Mouse (Mus musculus) embryonic facial prominence, embryonic 13.5 days (tissue): ENCODE data around the gene Olfr48. TPM values are rescaled to one million over a fixed set of nuclear protein-coding genes. Genes with fewer than 3 reads are reported as not detected.

Experiments used
- ATAC-seq: fragments of 200-750 bp; cut with Nextera tagmentation; 2 replicates; pipeline ENCODE4 v1.8.0; 2017; ENCODE audit warnings: low read depth; ENCODE audit not compliant: insufficient number of reproducible peaks, insufficient read depth, low FRiP score, low TSS enrichment
- H3K27ac ChIP-seq: fragments of 300-500 bp; sonication (generic); 2 replicates; pipeline ENCODE4 v1.5.1; 2015; ENCODE audit warnings: moderate library complexity, mild to moderate bottlenecking, inconsistent platforms
- H3K27me3 ChIP-seq: fragments of 300-500 bp; sonication (generic); 2 replicates; pipeline ENCODE4 v1.6.1; 2015; ENCODE audit warnings: mild to moderate bottlenecking, inconsistent platforms
- H3K36me3 ChIP-seq: fragments of 300-500 bp; sonication (generic); 2 replicates; pipeline ENCODE4 v1.6.1; 2015; ENCODE audit warnings: mild to moderate bottlenecking, inconsistent platforms
- H3K4me1 ChIP-seq: fragments of 300-500 bp; sonication (generic); 2 replicates; pipeline ENCODE4 v1.6.1; 2015; ENCODE audit warnings: inconsistent platforms
- H3K4me2 ChIP-seq: fragments of 300-500 bp; sonication (generic); 2 replicates; pipeline ENCODE4 v1.6.1; 2015; ENCODE audit warnings: moderate library complexity, mild to moderate bottlenecking, inconsistent platforms
- H3K4me3 ChIP-seq: fragments of 300-500 bp; sonication (generic); 2 replicates; pipeline ENCODE4 v1.5.1; 2015; ENCODE audit warnings: mild to moderate bottlenecking, inconsistent platforms
- H3K9ac ChIP-seq: fragments of 300-500 bp; sonication (generic); 2 replicates; pipeline ENCODE4 v1.6.1; 2015; ENCODE audit warnings: mild to moderate bottlenecking, inconsistent platforms
- H3K9me3 ChIP-seq: fragments of 300-500 bp; sonication (generic); 2 replicates; pipeline ENCODE4 v1.6.1; 2016; ENCODE audit warnings: inconsistent platforms
- WGBS: fragments of 180-500 bp; shearing (Covaris S2); methylation state at CpG from one replicate; pipeline ENCODE4 v1.1.7; 2015; ENCODE audit warnings: mixed read lengths; 5-methylcytosine and 5-hydroxymethylcytosine counted together
- polyA plus RNA-seq: library from polyadenylated mRNA; unstranded; fragments of >200 nt; fragmentation: Nextera tagmentation; extraction: Ambion mirVana; gene quantifications from 2 replicates; pipeline ENCODE4 v1.2.1, GENCODE M21; 2015

Olfr48 gene
- not detected in 2 replicates for polyA plus RNA-seq

- 76% methylated on average over 5 of the region's 5 CpGs for WGBS
- H3K9ac ChIP-seq = no peak within 1 kb of the TSS
- H3K4me2 ChIP-seq = no peak within 1 kb of the TSS
- no peaks in the 10 kb centered on the region for H3K4me1 ChIP-seq
- H3K27me3 ChIP-seq = no peaks in the 10 kb centered on the region
- H3K9me3 ChIP-seq = no peaks in the 10 kb centered on the region
- H3K27ac ChIP-seq = no peak within 1 kb of the TSS
- ATAC-seq = no peak
- no peaks in the 10 kb centered on the region for H3K36me3 ChIP-seq
- H3K4me3 ChIP-seq = no peak within 1 kb of the TSS
Measured at GRCm38 (mm10) chr2:89848105-89848504, at the start of gene Olfr48. Olfr48 (minus strand) TSS chr2:89848205.

GRCm38 (mm10) chr2:89878137-89878536 lies 30.1 kb upstream of the Olfr48 start, which contains the start of gene Olfr1257:
Olfr1257 (plus strand) TSS chr2:89878437.
- ATAC-seq = no peak
- no peak within 1 kb of the TSS for H3K4me2 ChIP-seq
- H3K27ac ChIP-seq = no peak within 1 kb of the TSS
- H3K27me3 ChIP-seq = no peaks in the 10 kb centered on the region
- WGBS = 93% methylated on average over 1 of the region's 1 CpGs
- H3K9ac ChIP-seq = no peak within 1 kb of the TSS
- no peaks in the 10 kb centered on the region for H3K36me3 ChIP-seq
- no peak within 1 kb of the TSS for H3K4me3 ChIP-seq
- no peaks in the 10 kb centered on the region for H3K9me3 ChIP-seq
- no peaks in the 10 kb centered on the region for H3K4me1 ChIP-seq

GRCm38 (mm10) chr2:89849230-89849629 lies 1.2 kb upstream of the Olfr48 start:
- WGBS = 88% methylated on average over 1 of the region's 1 CpGs
- no peak for ATAC-seq
- no peaks in the 10 kb centered on the region for H3K36me3 ChIP-seq

GRCm38 (mm10) chr2:89841455-89841854 lies 6.5 kb downstream of the Olfr48 start, which contains the start of gene Olfr1256:
Olfr1256 (minus strand) TSS chr2:89841555.
- Histone ChIP-seq H3K4me3 (no peak within 1 kb of the TSS), H3K4me1 (no peaks in the 10 kb centered on the region), H3K9ac (no peak within 1 kb of the TSS), H3K27ac (no peak within 1 kb of the TSS), H3K27me3 (no peaks in the 10 kb centered on the region), H3K36me3 (no peaks in the 10 kb centered on the region), H3K4me2 (no peak within 1 kb of the TSS), H3K9me3 (no peaks in the 10 kb centered on the region)
- 55% methylated on average over 2 of the region's 2 CpGs for WGBS
- ATAC-seq = no peak

More at GRCm38 (mm10) chr2:89849230-89849629, 1.2 kb upstream of the Olfr48 start:
- H3K9me3 ChIP-seq = no peaks in the 10 kb centered on the region
- H3K9ac ChIP-seq = no peak overlapping the region
- H3K4me2 ChIP-seq = no peak overlapping the region
- H3K27me3 ChIP-seq = no peaks in the 10 kb centered on the region
- H3K4me1 ChIP-seq = no peaks in the 10 kb centered on the region
- H3K4me3 ChIP-seq = no peak overlapping the region
- no peak overlapping the region for H3K27ac ChIP-seq

GRCm38 (mm10) chr2:89820216-89820615 lies 27.8 kb downstream of the Olfr48 start:
- Histone ChIP-seq H3K4me2 (no peak overlapping the region), H3K9me3 (no peaks in the 10 kb centered on the region), H3K27ac (no peak overlapping the region), H3K9ac (no peak overlapping the region), H3K36me3 (no peaks in the 10 kb centered on the region), H3K4me1 (no peaks in the 10 kb centered on the region), H3K4me3 (no peak overlapping the region), H3K27me3 (no peaks in the 10 kb centered on the region)
- 92% methylated on average over 1 of the region's 1 CpGs for WGBS
- ATAC-seq = no peak

GRCm38 (mm10) chr2:89811751-89812150 lies 36.3 kb downstream of the Olfr48 start, which contains the start of gene Olfr1255:
Olfr1255 (plus strand) TSS chr2:89812051.
- Histone ChIP-seq H3K27me3 (no peaks in the 10 kb centered on the region), H3K9ac (no peak within 1 kb of the TSS), H3K4me1 (no peaks in the 10 kb centered on the region), H3K9me3 (no peaks in the 10 kb centered on the region), H3K4me2 (no peak within 1 kb of the TSS), H3K4me3 (no peak within 1 kb of the TSS), H3K36me3 (no peaks in the 10 kb centered on the region), H3K27ac (no peak within 1 kb of the TSS)
- no peak for ATAC-seq
- 81% methylated on average over 3 of the region's 3 CpGs for WGBS

GRCm38 (mm10) chr2:89810751-89811150 lies 37.3 kb downstream of the Olfr48 start:
- no peak overlapping the region for H3K9ac ChIP-seq
- no peaks in the 10 kb centered on the region for H3K27me3 ChIP-seq
- no peaks in the 10 kb centered on the region for H3K9me3 ChIP-seq
- ATAC-seq = no peak
- no peak overlapping the region for H3K4me3 ChIP-seq
- H3K4me2 ChIP-seq = no peak overlapping the region
- no peaks in the 10 kb centered on the region for H3K4me1 ChIP-seq
- no peak overlapping the region for H3K27ac ChIP-seq
- WGBS = 70% methylated on average over 2 of the region's 2 CpGs
- no peaks in the 10 kb centered on the region for H3K36me3 ChIP-seq

GRCm38 (mm10) chr2:89799583-89799982 lies 48.4 kb downstream of the Olfr48 start:
- no peak overlapping the region for H3K27ac ChIP-seq
- H3K9ac ChIP-seq = no peak overlapping the region
- H3K4me2 ChIP-seq = no peak overlapping the region
- no peaks in the 10 kb centered on the region for H3K9me3 ChIP-seq
- H3K4me1 ChIP-seq = no peaks in the 10 kb centered on the region
- no peaks in the 10 kb centered on the region for H3K27me3 ChIP-seq
- H3K36me3 ChIP-seq = no peaks in the 10 kb centered on the region
- ATAC-seq = no peak
- WGBS = 91% methylated on average over 3 of the region's 3 CpGs
- no peak overlapping the region for H3K4me3 ChIP-seq

GRCm38 (mm10) chr2:89793519-89793918 lies 54.5 kb downstream of the Olfr48 start, which contains the start of gene Olfr1254:
Olfr1254 (minus strand) TSS chr2:89793619.
- no peak within 1 kb of the TSS for H3K9ac ChIP-seq
- H3K27me3 ChIP-seq = no peaks in the 10 kb centered on the region
- no peak for ATAC-seq
- no peak within 1 kb of the TSS for H3K4me3 ChIP-seq
- no peak within 1 kb of the TSS for H3K4me2 ChIP-seq
- no peaks in the 10 kb centered on the region for H3K9me3 ChIP-seq
- no peaks in the 10 kb centered on the region for H3K36me3 ChIP-seq
- no peak within 1 kb of the TSS for H3K27ac ChIP-seq
- H3K4me1 ChIP-seq = no peaks in the 10 kb centered on the region

Other genes with a start within 250 kb of the Olfr48 start
- gene Olfr1247, start 234.1 kb downstream of the Olfr48 start, polyA plus RNA-seq = not detected in 2 replicates
- not detected in 2 replicates for gene Olfr1248, start 230.0 kb downstream of the Olfr48 start, polyA plus RNA-seq
- not detected in 2 replicates for gene Olfr1249, start 213.2 kb downstream of the Olfr48 start, polyA plus RNA-seq
- not detected in 2 replicates for gene Olfr1250, start 186.7 kb downstream of the Olfr48 start, polyA plus RNA-seq
- gene Olfr1251, start 176.3 kb downstream of the Olfr48 start, polyA plus RNA-seq = not detected in 2 replicates
- gene Olfr1252, start 123.2 kb downstream of the Olfr48 start, polyA plus RNA-seq = not detected in 2 replicates
- not detected in 2 replicates for gene Olfr1253, start 91.1 kb downstream of the Olfr48 start, polyA plus RNA-seq
- not detected in 2 replicates for gene Olfr1254, start 54.6 kb downstream of the Olfr48 start, polyA plus RNA-seq
- not detected in 2 replicates for gene Olfr1255, start 36.2 kb downstream of the Olfr48 start, polyA plus RNA-seq
- gene Olfr1256, start 6.7 kb downstream of the Olfr48 start, polyA plus RNA-seq = not detected in 2 replicates
- not detected in 2 replicates for gene Olfr1257, start 30.2 kb upstream of the Olfr48 start, polyA plus RNA-seq
- gene Olfr1258, start 79.1 kb upstream of the Olfr48 start, polyA plus RNA-seq = 0.19 TPM in 1 of 2 replicates, not detected in the other
- gene Olfr1259, start 100.5 kb upstream of the Olfr48 start, polyA plus RNA-seq = not detected in 2 replicates
- not detected in 2 replicates for gene Olfr1260, start 126.1 kb upstream of the Olfr48 start, polyA plus RNA-seq
- gene Olfr1261, start 143.0 kb upstream of the Olfr48 start, polyA plus RNA-seq = not detected in 2 replicates
- not detected in 2 replicates for gene Olfr1262, start 151.9 kb upstream of the Olfr48 start, polyA plus RNA-seq
- not detected in 2 replicates for gene Olfr1263, start 163.9 kb upstream of the Olfr48 start, polyA plus RNA-seq
- gene Olfr1264, start 177.4 kb upstream of the Olfr48 start, polyA plus RNA-seq = 0.15 TPM in 1 of 2 replicates, not detected in the other
- not detected in 2 replicates for gene Olfr1265, start 187.1 kb upstream of the Olfr48 start, polyA plus RNA-seq
- gene Olfr140, start 215.4 kb upstream of the Olfr48 start, polyA plus RNA-seq = not detected in 2 replicates